Mouse (Mus musculus): ENCODE measurements around the gene 1600012H06Rik.
"Not testable (repeated sequence)": the region's sequence is repeated elsewhere in the genome, so short reads cannot be mapped to it uniquely, and the experiment has no call there.

The 1600012H06Rik gene

GRCm38 (mm10) chr17:14943009-14943728, at the start of gene 1600012H06Rik, which contains the start of gene Wdr27:
1600012H06Rik (plus strand) TSS chr17:14943184.
Wdr27 (minus strand) TSS chr17:14943158.
- peak; percentile 94 for DNase-seq (ENCODE audit: low read depth)

GRCm38 (mm10) chr17:14895058-14895457, 47.9 kb upstream of the 1600012H06Rik start:
- DNase-seq (ENCODE audit: low read depth) = not testable (repeated sequence)

GRCm38 (mm10) chr17:14898972-14899371, 44.0 kb upstream of the 1600012H06Rik start:
- no peak for DNase-seq (ENCODE audit: low read depth)

GRCm38 (mm10) chr17:14903212-14903611, 39.8 kb upstream of the 1600012H06Rik start:
- no peak for DNase-seq (ENCODE audit: low read depth)

GRCm38 (mm10) chr17:14904206-14904605, 38.8 kb upstream of the 1600012H06Rik start:
- DNase-seq (ENCODE audit: low read depth) = no peak

GRCm38 (mm10) chr17:14904637-14905265, 38.2 kb upstream of the 1600012H06Rik start:
- DNase-seq (ENCODE audit: low read depth) = peak; percentile 78

GRCm38 (mm10) chr17:14906611-14907010, 36.4 kb upstream of the 1600012H06Rik start:
- DNase-seq (ENCODE audit: low read depth) = peak; percentile 25

- DNase-seq (ENCODE audit: low read depth) = no peak
These were observed 35.8 kb upstream of the 1600012H06Rik start for GRCm38 (mm10) chr17:14907136-14907535.

- DNase-seq (ENCODE audit: low read depth) = no peak
These were observed 33.7 kb upstream of the 1600012H06Rik start for GRCm38 (mm10) chr17:14909331-14909730.

- DNase-seq (ENCODE audit: low read depth) = no peak
These were observed 32.2 kb upstream of the 1600012H06Rik start for GRCm38 (mm10) chr17:14910771-14911170.

GRCm38 (mm10) chr17:14912420-14912819, 30.6 kb upstream of the 1600012H06Rik start:
- DNase-seq (ENCODE audit: low read depth) = no peak

GRCm38 (mm10) chr17:14912981-14913380, 30.0 kb upstream of the 1600012H06Rik start:
- DNase-seq (ENCODE audit: low read depth) = no peak

GRCm38 (mm10) chr17:14914401-14914800, 28.6 kb upstream of the 1600012H06Rik start:
- no peak for DNase-seq (ENCODE audit: low read depth)

- no peak for DNase-seq (ENCODE audit: low read depth)
These were observed 25.1 kb upstream of the 1600012H06Rik start for GRCm38 (mm10) chr17:14917866-14918265.

- DNase-seq (ENCODE audit: low read depth) = no peak
These were observed 21.4 kb upstream of the 1600012H06Rik start for GRCm38 (mm10) chr17:14921582-14921981.

- DNase-seq (ENCODE audit: low read depth) = no peak
These were observed 15.3 kb upstream of the 1600012H06Rik start for GRCm38 (mm10) chr17:14927644-14928218.

GRCm38 (mm10) chr17:14928631-14929030, 14.4 kb upstream of the 1600012H06Rik start:
- DNase-seq (ENCODE audit: low read depth) = no peak

- no peak for DNase-seq (ENCODE audit: low read depth)
These were observed 12.3 kb upstream of the 1600012H06Rik start for GRCm38 (mm10) chr17:14930697-14931096.

- no peak for DNase-seq (ENCODE audit: low read depth)
These were observed 11.5 kb upstream of the 1600012H06Rik start for GRCm38 (mm10) chr17:14931469-14931868.

- DNase-seq (ENCODE audit: low read depth) = not testable (repeated sequence)
These were observed 7.7 kb upstream of the 1600012H06Rik start for GRCm38 (mm10) chr17:14935280-14935679.

GRCm38 (mm10) chr17:14935841-14936605, 7.0 kb upstream of the 1600012H06Rik start:
- no peak for DNase-seq (ENCODE audit: low read depth)

GRCm38 (mm10) chr17:14942181-14942580, 803 bp upstream of the 1600012H06Rik start:
- DNase-seq (ENCODE audit: low read depth) = not testable (repeated sequence)
